Mouse (Mus musculus) midbrain, embryonic 16.5 days (tissue): ENCODE measurements around the gene Btbd17. TPM values are rescaled to one million over a fixed set of nuclear protein-coding genes. Genes with fewer than 3 reads are reported as not detected.

Experiments
- ATAC-seq: fragments of 200-750 bp; cut with Nextera tagmentation; 2 replicates; pipeline ENCODE4 v1.8.0; 2017; ENCODE audit warnings: moderate TSS enrichment
- H3K27ac ChIP-seq: fragments of 300-500 bp; sonication (generic); 2 replicates; pipeline ENCODE4 v1.5.1; 2014; ENCODE audit warnings: mild to moderate bottlenecking, low read length, mixed read lengths
- H3K27me3 ChIP-seq: fragments of 300-500 bp; sonication (generic); 2 replicates; pipeline ENCODE4 v1.6.1; 2014; ENCODE audit warnings: low read depth, low read length, mixed read lengths; ENCODE audit not compliant: control insufficient read depth, insufficient read depth
- H3K36me3 ChIP-seq: fragments of 300-500 bp; sonication (generic); 2 replicates; pipeline ENCODE4 v1.6.1; 2014; ENCODE audit warnings: mild to moderate bottlenecking, low read length, moderate library complexity, mixed read lengths; ENCODE audit not compliant: control insufficient read depth, insufficient read depth
- H3K4me1 ChIP-seq: fragments of 300-500 bp; sonication (generic); 2 replicates; pipeline ENCODE4 v1.6.1; 2014; ENCODE audit warnings: mild to moderate bottlenecking, low read length, mixed read lengths; ENCODE audit not compliant: control insufficient read depth, insufficient read depth
- H3K4me2 ChIP-seq: fragments of 300-500 bp; sonication (generic); 2 replicates; pipeline ENCODE4 v1.6.1; 2014; ENCODE audit warnings: mild to moderate bottlenecking, low read length, mixed read lengths
- H3K4me3 ChIP-seq: fragments of 300-500 bp; sonication (generic); 2 replicates; pipeline ENCODE4 v1.5.1; 2014; ENCODE audit warnings: low read depth, mild to moderate bottlenecking, low read length, moderate library complexity, mixed read lengths
- H3K9ac ChIP-seq: fragments of 300-500 bp; sonication (generic); 2 replicates; pipeline ENCODE4 v1.6.1; 2014; ENCODE audit warnings: low read depth, low read length, mixed read lengths
- H3K9me3 ChIP-seq: fragments of 300-500 bp; sonication (generic); replicated peaks from 2 replicates; pipeline ENCODE4 v1.6.1; 2014; ENCODE audit warnings: mild to moderate bottlenecking, low read length, mixed read lengths; ENCODE audit not compliant: control insufficient read depth, poor library complexity, severe bottlenecking
- WGBS: fragments of 180-500 bp; shearing (Covaris S2); extraction: QIAGEN DNeasy Blood & Tissue Kit; methylation state at CpG from one replicate; pipeline ENCODE4 v1.1.7; 2014; 5-methylcytosine and 5-hydroxymethylcytosine counted together
- polyA plus RNA-seq: library from polyadenylated mRNA; unstranded; fragments of >200 nt; fragmentation: Nextera tagmentation; extraction: Ambion mirVana; gene quantifications from 2 replicates; pipeline ENCODE4 v1.2.1, GENCODE M21; 2015

The Btbd17 gene
- polyA plus RNA-seq, 1 experiment from 2014 or later = 20.6 TPM

- H3K4me3 ChIP-seq = peak within 1 kb of the TSS; percentile 51
- H3K4me1 ChIP-seq = 0 out of 2 replicates have a peak, but pooled peaks cover 2% of the 10 kb centered on the region
- peaks cover 15% of the 10 kb centered on the region for H3K27me3 ChIP-seq
- peak within 1 kb of the TSS; percentile 52 for H3K9ac ChIP-seq
- H3K36me3 ChIP-seq = no peaks in the 10 kb centered on the region
- H3K9me3 ChIP-seq = no peaks in the 10 kb centered on the region
- peak within 1 kb of the TSS; percentile 95 for H3K4me2 ChIP-seq
- ATAC-seq = peak; percentile 17; the same call in 1 of the 2 replicates
- H3K27ac ChIP-seq = no peak within 1 kb of the TSS
- 3% methylated on average over 51 of the region's 51 CpGs for WGBS
Observed at GRCm38 (mm10) chr11:114764820-114765818, 30.6 kb downstream of the Btbd17 start, which contains the start of gene Kif19a. Gene Kif19a, plus strand, starts transcription at chr11:114765388.

GRCm38 (mm10) chr11:114747564-114748138 is 48.1 kb downstream of the Btbd17 start:
- H3K27me3 ChIP-seq = no peaks in the 10 kb centered on the region
- peaks cover 3% of the 10 kb centered on the region; the same call in 1 of the 2 replicates for H3K4me1 ChIP-seq
- H3K4me2 ChIP-seq = no peak overlapping the region
- no peak overlapping the region for H3K9ac ChIP-seq
- WGBS = 86% methylated on average over 12 of the region's 12 CpGs
- H3K36me3 ChIP-seq = no peaks in the 10 kb centered on the region
- H3K27ac ChIP-seq = no peak overlapping the region
- no peaks in the 10 kb centered on the region for H3K9me3 ChIP-seq
- ATAC-seq = no peak
- no peak overlapping the region for H3K4me3 ChIP-seq

- Histone ChIP-seq H3K4me2 (peak overlapping the region; percentile 53), H3K27ac (no peak overlapping the region), H3K9me3 (no peaks in the 10 kb centered on the region), H3K9ac (peak overlapping the region; percentile 50; the same call in 1 of the 2 replicates), H3K4me3 (no peak overlapping the region), H3K4me1 (peaks cover 11% of the 10 kb centered on the region), H3K27me3 (no peaks in the 10 kb centered on the region), H3K36me3 (no peaks in the 10 kb centered on the region)
- 1% methylated on average over 12 of the region's 12 CpGs for WGBS
- ATAC-seq = peak; percentile 80
Observed at GRCm38 (mm10) chr11:114745134-114745533, 50.6 kb downstream of the Btbd17 start.

- no peak overlapping the region for H3K4me2 ChIP-seq
- no peaks in the 10 kb centered on the region for H3K9me3 ChIP-seq
- no peak overlapping the region for H3K27ac ChIP-seq
- H3K27me3 ChIP-seq = no peaks in the 10 kb centered on the region
- H3K4me3 ChIP-seq = no peak overlapping the region
- H3K9ac ChIP-seq = no peak overlapping the region
- WGBS = 8% methylated on average over 6 of the region's 6 CpGs
- no peak for ATAC-seq
- peaks cover 11% of the 10 kb centered on the region for H3K4me1 ChIP-seq
- H3K36me3 ChIP-seq = no peaks in the 10 kb centered on the region
Observed at GRCm38 (mm10) chr11:114741451-114741850, 54.3 kb downstream of the Btbd17 start.

Other genes starting within 250 kb of the Btbd17 start
- gene Rpl38, start 127.4 kb downstream of the Btbd17 start, polyA plus RNA-seq = 641 and 649 TPM in 2 replicates
- 29.2 and 30.9 TPM in 2 replicates for gene Ttyh2, start 120.5 kb downstream of the Btbd17 start, polyA plus RNA-seq
- 2.2 and 3.1 TPM in 2 replicates for gene Dnaic2, start 68.5 kb downstream of the Btbd17 start, polyA plus RNA-seq
- 0.47 and 0.67 TPM in 2 replicates for gene Kif19a, start 30.6 kb downstream of the Btbd17 start, polyA plus RNA-seq
- not detected in 2 replicates for gene Gpr142, start 3.0 kb upstream of the Btbd17 start, polyA plus RNA-seq
- gene Gprc5c, start 55.2 kb upstream of the Btbd17 start, polyA plus RNA-seq = 5.4 and 7.4 TPM in 2 replicates
- gene Cd300a, start 94.1 kb upstream of the Btbd17 start, polyA plus RNA-seq = 1.2 and 1.3 TPM in 2 replicates
- gene Cd300lb, start 138.4 kb upstream of the Btbd17 start, polyA plus RNA-seq = 0.07 TPM in 1 of 2 replicates, not detected in the other
- gene Cd300c, start 173.2 kb upstream of the Btbd17 start, polyA plus RNA-seq = not detected in 2 replicates
- not detected in 2 replicates for gene Cd300ld, start 194.0 kb upstream of the Btbd17 start, polyA plus RNA-seq
- 0.94 and 0.95 TPM in 2 replicates for gene Cd300c2, start 205.9 kb upstream of the Btbd17 start, polyA plus RNA-seq
- not detected in 2 replicates for gene Cd300ld2, start 220.2 kb upstream of the Btbd17 start, polyA plus RNA-seq
- gene Cd300ld4, start 231.1 kb upstream of the Btbd17 start, polyA plus RNA-seq = not detected in 2 replicates
- gene Cd300ld5, start 241.8 kb upstream of the Btbd17 start, polyA plus RNA-seq = not detected in 2 replicates